22 mouse cellular contexts compared by ENCODE assay signal in the genomic region with DNA sequence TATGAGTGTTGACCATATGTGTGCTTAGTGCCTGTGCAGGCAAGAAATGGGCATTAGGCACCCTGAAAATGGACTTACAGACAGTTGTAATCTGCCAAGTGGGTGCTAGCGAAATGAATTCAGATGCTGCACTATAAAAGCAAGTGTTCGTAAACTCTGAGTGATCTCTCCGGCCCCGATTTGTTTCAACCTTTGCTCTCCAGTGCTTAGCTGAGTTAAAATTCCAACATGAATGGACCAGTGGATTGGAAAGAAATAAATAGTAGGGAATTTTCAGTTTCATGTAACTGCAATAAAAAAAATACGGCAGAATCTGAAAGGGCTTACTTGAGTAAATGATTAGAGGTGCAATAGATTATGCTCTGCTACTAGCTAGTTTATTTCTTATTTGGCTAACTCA.
DNase-seq lines count a peak whose midpoint lies in the region; ATAC-seq and TF ChIP-seq lines count a peak whose summit lies in the region.
"Had no signal": no experiment of that assay in that cellular context is flagged by ENCODE, and none has a peak within 500 bp of the region (broad histone marks: within the 10 kb centered on the region; RNA-seq: fewer than 3 reads in every experiment).

No protein-coding gene starts in this region.

- no peaks in the 10 kb centered on the region for H3K27me3 ChIP-seq in kidney, adult 2 months (replicated peaks; ENCODE audit: control insufficient read depth, insufficient read depth, low read length)
- no peaks in the 10 kb centered on the region for H3K27me3 ChIP-seq in kidney, embryonic 14.5 days (ENCODE audit: control insufficient read depth, insufficient read depth, low read length)
- H3K27me3 ChIP-seq in kidney, embryonic 16.5 days (ENCODE audit: insufficient read depth, low read length) = no peaks in the 10 kb centered on the region
- no peaks in the 10 kb centered on the region for H3K27me3 ChIP-seq in kidney, embryonic 15.5 days
- H3K27me3 ChIP-seq: embryonic facial prominence, embryonic 13.5 days; embryonic facial prominence, embryonic 15.5 days; forebrain, embryonic 12.5 days had no signal

- H3K36me3 ChIP-seq in kidney, adult 2 months (ENCODE audit: control insufficient read depth, insufficient read depth, low read length) = no peaks in the 10 kb centered on the region
- H3K36me3 ChIP-seq in kidney, embryonic 14.5 days (ENCODE audit: control insufficient read depth, insufficient read depth, low read length) = no peaks in the 10 kb centered on the region
- H3K36me3 ChIP-seq in kidney, embryonic 16.5 days (ENCODE audit: insufficient read depth, low read length) = no peaks in the 10 kb centered on the region
- H3K36me3 ChIP-seq in kidney, embryonic 15.5 days = no peaks in the 10 kb centered on the region
- H3K36me3 ChIP-seq: embryonic facial prominence, embryonic 13.5 days; embryonic facial prominence, embryonic 15.5 days; forebrain, embryonic 10.5 days; forebrain, embryonic 12.5 days had no signal

- peak; percentile 60 for DNase-seq in kidney, adult 2 months
- DNase-seq in kidney, adult 9 months = peak; percentile 57
- peak; percentile 13 to 21 for DNase-seq in kidney, postnatal 36 days
- DNase-seq: adrenal gland, adult 2 months; adrenal gland, postnatal 10 days; adrenal gland, postnatal 25 days; cerebellum, adult 11 months; cerebellum, adult 18-20 months; cerebellum, adult 8-10 months; cerebellum, adult 9-11 months; cerebellum, postnatal 14 days; cerebellum, postnatal 36 days; embryo, embryonic 11 days had no signal

- TF ChIP-seq POLR2A in kidney, adult 2 months (IDR thresholded peaks at IDR 0.05; ENCODE audit: low read depth, low read length) = no peak

- H3K9me3 ChIP-seq in kidney, embryonic 14.5 days (ENCODE audit: control insufficient read depth, low read length) = no peaks in the 10 kb centered on the region
- no peaks in the 10 kb centered on the region for H3K9me3 ChIP-seq in kidney, embryonic 16.5 days (ENCODE audit: low read length)
- no peaks in the 10 kb centered on the region for H3K9me3 ChIP-seq in kidney, embryonic 15.5 days (replicated peaks)
- H3K9me3 ChIP-seq: embryonic facial prominence, embryonic 13.5 days; embryonic facial prominence, embryonic 15.5 days; forebrain, embryonic 10.5 days; forebrain, embryonic 12.5 days had no signal

- H3K27ac ChIP-seq in kidney, adult 2 months (ENCODE audit: insufficient read depth, low read depth, low read length) = no peak overlapping the region
- no peak overlapping the region for H3K27ac ChIP-seq in kidney, embryonic 14.5 days (ENCODE audit: low read depth, low read length)
- no peak overlapping the region for H3K27ac ChIP-seq in kidney, embryonic 16.5 days (ENCODE audit: low read length)
- H3K27ac ChIP-seq in kidney, embryonic 15.5 days = no peak overlapping the region
- H3K27ac ChIP-seq: embryonic facial prominence, embryonic 13.5 days; embryonic facial prominence, embryonic 15.5 days; forebrain, embryonic 10.5 days; forebrain, embryonic 12.5 days had no signal

- H3K9ac ChIP-seq in kidney, embryonic 14.5 days (ENCODE audit: low read depth, low read length) = no peak overlapping the region
- H3K9ac ChIP-seq in kidney, embryonic 16.5 days (replicated peaks; ENCODE audit: low read length) = no peak overlapping the region
- H3K9ac ChIP-seq in kidney, embryonic 15.5 days = no peak overlapping the region
- H3K9ac ChIP-seq: embryonic facial prominence, embryonic 13.5 days; embryonic facial prominence, embryonic 15.5 days; forebrain, embryonic 12.5 days had no signal

- 47% methylated on average over 5 of the region's 5 CpGs for WGBS in kidney, adult 2 months
- whole genome bisulfite sequencing in kidney, embryonic 14.5 days = 90% methylated on average over 5 of the region's 5 CpGs
- 82% methylated on average over 5 of the region's 5 CpGs for WGBS in kidney, embryonic 16.5 days
- WGBS in kidney, embryonic 15.5 days = 86% methylated on average over 5 of the region's 5 CpGs

- H3K4me3 ChIP-seq in kidney, adult 2 months (ENCODE audit: insufficient read depth, low read depth, low read length) = no peak overlapping the region
- H3K4me3 ChIP-seq in kidney, embryonic 14.5 days (ENCODE audit: low read length) = no peak overlapping the region
- H3K4me3 ChIP-seq in kidney, embryonic 16.5 days (ENCODE audit: low read length) = no peak overlapping the region
- H3K4me3 ChIP-seq in kidney, embryonic 15.5 days (replicated peaks) = no peak overlapping the region
- H3K4me3 ChIP-seq: embryonic facial prominence, embryonic 13.5 days; embryonic facial prominence, embryonic 15.5 days; erythroblast, embryonic 14.5 days; forebrain, embryonic 10.5 days; forebrain, embryonic 12.5 days had no signal

- H3K4me2 ChIP-seq in kidney, embryonic 14.5 days (replicated peaks; ENCODE audit: low read depth, low read length) = no peak overlapping the region
- no peak overlapping the region for H3K4me2 ChIP-seq in kidney, embryonic 16.5 days (replicated peaks; ENCODE audit: low read depth, low read length)
- H3K4me2 ChIP-seq in kidney, embryonic 15.5 days = no peak overlapping the region
- H3K4me2 ChIP-seq: embryonic facial prominence, embryonic 13.5 days; embryonic facial prominence, embryonic 15.5 days; forebrain, embryonic 12.5 days had no signal

- TF ChIP-seq CTCF in kidney, adult 2 months (conservative IDR thresholded peaks at IDR 0.05; ENCODE audit: insufficient read depth, insufficient read length, low read depth, low read length) = no peak

- no peak for ATAC-seq in kidney, embryonic 14.5 days (ENCODE audit: low FRiP score, low TSS enrichment)
- no peak for ATAC-seq in kidney, embryonic 16.5 days (ENCODE audit: low FRiP score, low TSS enrichment)
- ATAC-seq in kidney, embryonic 15.5 days (replicated peaks; ENCODE audit: low FRiP score) = no peak
- ATAC-seq: forebrain, embryonic 14.5 days had no signal

- H3K4me1 ChIP-seq in kidney, adult 2 months (ENCODE audit: control insufficient read depth, insufficient read depth, low read length) = 0 out of 2 replicates have a peak, but pooled peaks cover 3% of the 10 kb centered on the region
- no peaks in the 10 kb centered on the region for H3K4me1 ChIP-seq in kidney, embryonic 14.5 days (ENCODE audit: control insufficient read depth, insufficient read depth, low read length)
- no peaks in the 10 kb centered on the region for H3K4me1 ChIP-seq in kidney, embryonic 16.5 days (ENCODE audit: insufficient read depth, low read length)
- no peaks in the 10 kb centered on the region for H3K4me1 ChIP-seq in kidney, embryonic 15.5 days
- H3K4me1 ChIP-seq: embryonic facial prominence, embryonic 13.5 days; embryonic facial prominence, embryonic 15.5 days; forebrain, embryonic 10.5 days; forebrain, embryonic 12.5 days had no signal
